Mouse (Mus musculus) macrophage (primary cell): ENCODE results near the gene Plp2. TPM values are rescaled to one million over a fixed set of nuclear protein-coding genes. Genes with fewer than 3 reads are reported as not detected.

Experiments
- H3K27ac ChIP-seq: fragments of 350-480 bp; formaldehyde crosslinking; 2 replicates; pipeline ENCODE4 v1.9.0; 2021
- H3K36me3 ChIP-seq: fragments of 350-480 bp; formaldehyde crosslinking; 2 replicates; pipeline ENCODE4 v1.9.0; 2021; ENCODE audit errors: inconsistent target
- H3K4me3 ChIP-seq: fragments of 350-480 bp; formaldehyde crosslinking; 2 replicates; pipeline ENCODE4 v1.9.0; 2021; ENCODE audit errors: inconsistent target
- H3K79me2 ChIP-seq: fragments of 350-480 bp; formaldehyde crosslinking; 2 replicates; pipeline ENCODE4 v1.9.0; 2021; ENCODE audit errors: inconsistent target
- WGBS: methylation state at CpG from one replicate; pipeline ENCODE4 v1.1.7; 2026; ENCODE audit warnings: inconsistent platforms; ENCODE audit not compliant: missing documents; 5-methylcytosine and 5-hydroxymethylcytosine counted together
- polyA plus RNA-seq: library from polyadenylated mRNA; stranded (reverse); fragments of 250-400 nt; gene quantifications from 3 replicates; pipeline ENCODE4 v1.2.4, GENCODE M21; 2018; ENCODE audit warnings: inconsistent platforms

Gene Plp2
- polyA plus RNA-seq, 1 experiment from 2014 or later: 133 TPM

DNA sequence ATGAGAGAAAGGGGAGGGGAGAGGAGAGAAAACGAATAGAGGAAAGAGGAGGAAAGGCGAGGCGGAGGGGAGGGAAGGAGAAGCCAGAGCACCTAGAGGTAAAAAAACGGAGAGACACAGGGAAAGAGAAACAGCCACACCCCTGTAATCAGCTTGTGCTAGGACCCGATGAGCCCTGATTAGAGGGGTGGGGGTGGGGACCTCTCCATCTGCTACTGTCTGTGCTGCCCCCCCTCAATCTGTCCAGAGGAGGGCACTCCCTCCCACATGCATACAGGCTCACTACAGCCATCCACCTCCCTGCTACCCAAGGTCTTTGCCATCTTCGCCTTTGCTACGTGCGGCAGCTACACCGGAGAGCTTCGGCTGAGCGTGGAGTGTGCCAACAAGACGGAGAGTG lies 30.4 kb downstream of the Plp2 start:
- Histone ChIP-seq H3K36me3 (no peaks in the 10 kb centered on the region), H3K4me3 (no peak overlapping the region), H3K27ac (no peak overlapping the region), H3K79me2 (no peaks in the 10 kb centered on the region)
- WGBS: 64% methylated on average over 8 of the region's 12 CpGs

DNA sequence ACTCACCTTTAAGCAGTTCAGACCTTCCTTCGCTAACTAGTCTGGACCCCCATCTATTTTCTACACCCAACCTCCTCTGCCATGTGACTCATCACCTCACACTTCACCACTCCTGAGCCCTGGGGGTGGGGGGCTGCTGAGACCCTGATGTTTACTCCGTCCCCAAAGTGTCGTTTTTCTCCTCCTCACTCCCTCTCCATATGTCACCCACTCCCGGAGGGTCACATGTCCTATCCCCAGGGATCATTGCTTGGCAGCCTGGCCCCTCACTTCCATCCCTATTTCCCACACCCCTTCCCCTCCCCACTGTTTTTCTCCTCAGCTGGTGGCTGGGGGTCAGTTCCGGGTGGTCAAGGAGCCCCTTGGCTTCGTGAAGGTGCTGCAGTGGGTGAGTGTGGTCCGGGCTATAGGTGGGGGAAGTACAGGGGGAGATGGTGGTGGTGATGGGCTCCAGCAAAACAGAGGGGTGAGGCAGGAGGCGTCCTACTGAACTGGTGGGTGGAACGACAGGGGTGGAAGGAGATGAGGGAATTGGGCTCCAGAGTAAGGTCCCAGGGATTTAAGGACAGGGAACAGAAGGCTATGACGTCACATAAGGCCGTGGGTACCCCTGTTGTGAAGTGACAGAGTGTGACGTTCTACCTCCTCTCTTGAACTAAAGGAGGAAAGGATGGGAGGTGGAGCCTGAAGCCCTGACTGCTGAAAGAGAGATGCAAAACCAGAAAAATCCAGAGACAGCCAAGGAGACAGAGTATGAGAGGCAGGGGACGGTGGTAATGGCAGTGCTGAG lies 31.5 kb downstream of the Plp2 start:
- WGBS: 40% methylated on average over 10 of the region's 13 CpGs
- no peak overlapping the region for H3K4me3 ChIP-seq

DNA sequence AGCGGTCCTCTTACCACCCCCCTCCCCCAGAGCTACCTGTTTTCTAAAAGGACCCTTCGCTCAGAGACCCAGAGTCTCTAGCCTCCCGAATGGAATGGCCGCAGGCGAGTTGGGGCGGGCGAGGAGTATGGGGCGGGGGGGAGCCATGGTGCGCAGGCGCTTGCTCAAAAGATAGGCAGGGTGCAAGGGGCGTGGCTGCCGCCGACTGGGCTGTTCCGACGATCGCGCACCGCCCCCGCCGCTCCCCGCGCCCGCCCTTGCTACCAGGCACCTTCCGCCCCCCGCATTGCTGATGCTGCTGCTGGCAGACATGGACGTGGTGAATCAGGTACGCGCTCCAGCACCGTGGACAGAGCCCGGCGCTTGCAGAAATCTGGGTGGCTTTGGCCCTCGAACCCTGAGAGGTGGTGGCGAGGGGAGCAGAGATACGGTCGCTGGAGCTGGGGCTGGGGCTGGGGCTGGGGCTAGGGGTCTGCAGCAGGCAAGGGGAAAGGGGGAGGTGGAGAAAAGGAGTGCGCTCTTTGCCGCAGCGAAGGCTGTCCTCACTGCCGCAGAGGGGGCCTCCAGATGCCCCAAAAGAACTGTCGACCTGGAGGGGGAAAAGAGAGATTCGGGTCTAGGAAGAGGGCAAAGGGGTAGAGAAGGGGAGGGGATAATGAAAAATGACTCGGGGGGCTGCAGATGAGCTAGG lies 32.6 kb downstream of the Plp2 start, which contains the start of gene Syp:
Gene Syp (plus strand): TSS at position 71 of the 691 bp plus-strand sequence.
- H3K79me2 ChIP-seq: no peaks in the 10 kb centered on the region
- H3K27ac ChIP-seq: no peak within 1 kb of the TSS
- H3K36me3 ChIP-seq: no peaks in the 10 kb centered on the region
- peak within 1 kb of the TSS; percentile 0; the same call in 1 of the 2 replicates for H3K4me3 ChIP-seq
- 23% methylated on average over 35 of the region's 42 CpGs for WGBS

More for the DNA sequence above, 31.5 kb downstream of the Plp2 start:
- Histone ChIP-seq H3K79me2 (no peaks in the 10 kb centered on the region), H3K36me3 (no peaks in the 10 kb centered on the region), H3K27ac (no peak overlapping the region)

DNA sequence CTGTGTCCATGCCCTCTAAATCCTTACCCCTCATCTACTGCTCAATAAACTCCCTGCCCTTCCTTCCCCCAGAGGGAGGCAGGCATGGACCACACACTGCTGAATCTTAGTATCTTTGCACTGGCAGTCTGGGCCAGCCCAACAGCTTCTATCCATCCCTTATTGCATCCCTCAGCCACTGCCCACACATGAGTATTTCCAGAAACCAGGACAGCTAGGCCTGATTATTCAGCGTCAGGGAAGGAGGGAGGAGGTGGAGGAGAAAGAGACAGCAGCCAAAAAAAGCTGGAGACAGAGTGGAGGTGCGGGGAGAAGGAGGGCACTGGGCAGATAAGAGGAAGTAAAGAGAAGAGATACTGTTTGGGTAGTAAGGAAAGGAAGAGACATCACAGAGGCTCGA lies 36.1 kb downstream of the Plp2 start:
- WGBS: 67% methylated on average over 3 of the region's 3 CpGs
- no peaks in the 10 kb centered on the region for H3K79me2 ChIP-seq
- no peak overlapping the region for H3K4me3 ChIP-seq
- H3K36me3 ChIP-seq: no peaks in the 10 kb centered on the region
- H3K27ac ChIP-seq: no peak overlapping the region

DNA sequence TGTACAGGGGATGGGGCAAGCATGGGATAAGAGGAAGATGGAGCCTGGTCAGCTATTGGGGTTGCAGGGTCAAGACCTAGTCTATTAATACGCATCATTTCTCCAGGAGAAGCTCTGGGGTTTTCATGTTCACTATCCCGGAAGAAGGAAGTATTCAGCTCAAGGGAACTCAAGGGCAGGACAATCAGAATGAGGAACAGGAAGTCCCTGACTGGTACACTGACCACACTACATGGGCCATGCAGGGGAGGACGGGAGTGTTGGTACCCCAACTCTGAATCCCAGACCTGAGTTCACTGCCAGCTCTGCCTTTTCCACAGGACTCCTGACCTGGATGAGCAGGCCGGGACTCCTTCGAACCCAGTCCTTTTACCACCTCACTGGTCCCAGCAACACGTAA lies 38.6 kb downstream of the Plp2 start:
- H3K36me3 ChIP-seq: no peaks in the 10 kb centered on the region
- H3K79me2 ChIP-seq: no peaks in the 10 kb centered on the region
- 71% methylated on average over 6 of the region's 6 CpGs for WGBS
- H3K27ac ChIP-seq: no peak overlapping the region
- H3K4me3 ChIP-seq: no peak overlapping the region

Other genes with a start within 250 kb of the Plp2 start
- gene Foxp3, start 97.7 kb downstream of the Plp2 start, polyA plus RNA-seq: 0.04 TPM in 1 of 3 replicates, not detected in the others
- 1.1 to 2.8 TPM (median 1.4 TPM) in 3 replicates for gene Ppp1r3f, start 97.1 kb downstream of the Plp2 start, polyA plus RNA-seq
- gene Ccdc22, start 65.9 kb downstream of the Plp2 start, polyA plus RNA-seq: 18.2 to 30.9 TPM (median 28.2 TPM) in 3 replicates
- 0.09 to 0.16 TPM (median 0.15 TPM) in 3 replicates for gene Cacna1f, start 64.3 kb downstream of the Plp2 start, polyA plus RNA-seq
- 0.78 to 1.6 TPM (median 1.4 TPM) in 3 replicates for gene Syp, start 32.9 kb downstream of the Plp2 start, polyA plus RNA-seq
- 3.0 to 3.4 TPM (median 3.2 TPM) in 3 replicates for gene Prickle3, start 14.1 kb downstream of the Plp2 start, polyA plus RNA-seq
- gene Magix, start 9.9 kb upstream of the Plp2 start, polyA plus RNA-seq: 0.14 TPM in 1 of 3 replicates, not detected in the others
- gene Gpkow, start 25.7 kb upstream of the Plp2 start, polyA plus RNA-seq: 27.4 to 38.3 TPM (median 28.0 TPM) in 3 replicates
- 9.5 to 25.3 TPM (median 21.1 TPM) in 3 replicates for gene Wdr45, start 42.9 kb upstream of the Plp2 start, polyA plus RNA-seq
- not detected in 3 replicates for gene Gm45208, start 50.9 kb upstream of the Plp2 start, polyA plus RNA-seq
- 7.2 to 12.3 TPM (median 7.3 TPM) in 3 replicates for gene Praf2, start 57.0 kb upstream of the Plp2 start, polyA plus RNA-seq
- gene Ccdc120, start 79.5 kb upstream of the Plp2 start, polyA plus RNA-seq: 0.39 to 1.6 TPM (median 1.6 TPM) in 3 replicates
- gene Tfe3, start 91.2 kb upstream of the Plp2 start, polyA plus RNA-seq: 100 to 140 TPM (median 106 TPM) in 3 replicates
- gene Gripap1, start 118.4 kb upstream of the Plp2 start, polyA plus RNA-seq: 44.1 to 48.5 TPM (median 47.1 TPM) in 3 replicates
- gene Kcnd1, start 150.9 kb upstream of the Plp2 start, polyA plus RNA-seq: 0.03 to 0.06 TPM (median 0.04 TPM) in 3 replicates
- 38.8 to 69.0 TPM (median 61.3 TPM) in 3 replicates for gene Otud5, start 170.0 kb upstream of the Plp2 start, polyA plus RNA-seq
- 1.5 to 2.0 TPM (median 1.6 TPM) in 3 replicates for gene Pim2, start 206.9 kb upstream of the Plp2 start, polyA plus RNA-seq
- 10.3 to 26.7 TPM (median 19.8 TPM) in 3 replicates for gene Slc35a2, start 212.6 kb upstream of the Plp2 start, polyA plus RNA-seq
- 46.6 to 136 TPM (median 62.4 TPM) in 3 replicates for gene Pqbp1, start 227.9 kb upstream of the Plp2 start, polyA plus RNA-seq
- 7.5 to 12.2 TPM (median 10.3 TPM) in 3 replicates for gene Timm17b, start 228.0 kb upstream of the Plp2 start, polyA plus RNA-seq
- gene Gm10491, start 236.4 kb upstream of the Plp2 start, polyA plus RNA-seq: not detected in 3 replicates
- gene Gm10490, start 238.2 kb upstream of the Plp2 start, polyA plus RNA-seq: not detected in 3 replicates
- gene Pcsk1n, start 248.4 kb upstream of the Plp2 start, polyA plus RNA-seq: not detected in 3 replicates